Mouse (Mus musculus): ENCODE measurements around the gene Tmem100.

Tmem100 gene

GRCm38 (mm10) chr11:90062657-90063056, 32.5 kb downstream of the Tmem100 start:
- CTCF ChIA-PET = no interaction called here

GRCm38 (mm10) chr11:90066405-90067250, 36.5 kb downstream of the Tmem100 start:
- CTCF ChIA-PET = no interaction called here

GRCm38 (mm10) chr11:90071747-90072146, 41.6 kb downstream of the Tmem100 start:
- CTCF ChIA-PET = no interaction called here

- CTCF ChIA-PET = no interaction called here
These were observed 43.1 kb downstream of the Tmem100 start for GRCm38 (mm10) chr11:90073201-90073600.

- CTCF ChIA-PET = no interaction called here
These were observed 46.5 kb downstream of the Tmem100 start for GRCm38 (mm10) chr11:90076666-90077065.

- CTCF ChIA-PET = no interaction called here
These were observed 50.6 kb downstream of the Tmem100 start for GRCm38 (mm10) chr11:90080678-90081267.

GRCm38 (mm10) chr11:90081820-90082596, 51.9 kb downstream of the Tmem100 start:
- CTCF ChIA-PET = no interaction called here

GRCm38 (mm10) chr11:90083042-90083441, 52.9 kb downstream of the Tmem100 start:
- CTCF ChIA-PET = no interaction called here

- CTCF ChIA-PET = no interaction called here
These were observed 54.0 kb downstream of the Tmem100 start for GRCm38 (mm10) chr11:90084166-90084565.

Data from spleen, embryonic (tissue).